Mouse (Mus musculus): ENCODE results near the gene Itk.
"Not testable (repeated sequence)": the region's sequence is repeated elsewhere in the genome, so short reads cannot be mapped to it uniquely, and the experiment has no call there.

The Itk gene

DNA sequence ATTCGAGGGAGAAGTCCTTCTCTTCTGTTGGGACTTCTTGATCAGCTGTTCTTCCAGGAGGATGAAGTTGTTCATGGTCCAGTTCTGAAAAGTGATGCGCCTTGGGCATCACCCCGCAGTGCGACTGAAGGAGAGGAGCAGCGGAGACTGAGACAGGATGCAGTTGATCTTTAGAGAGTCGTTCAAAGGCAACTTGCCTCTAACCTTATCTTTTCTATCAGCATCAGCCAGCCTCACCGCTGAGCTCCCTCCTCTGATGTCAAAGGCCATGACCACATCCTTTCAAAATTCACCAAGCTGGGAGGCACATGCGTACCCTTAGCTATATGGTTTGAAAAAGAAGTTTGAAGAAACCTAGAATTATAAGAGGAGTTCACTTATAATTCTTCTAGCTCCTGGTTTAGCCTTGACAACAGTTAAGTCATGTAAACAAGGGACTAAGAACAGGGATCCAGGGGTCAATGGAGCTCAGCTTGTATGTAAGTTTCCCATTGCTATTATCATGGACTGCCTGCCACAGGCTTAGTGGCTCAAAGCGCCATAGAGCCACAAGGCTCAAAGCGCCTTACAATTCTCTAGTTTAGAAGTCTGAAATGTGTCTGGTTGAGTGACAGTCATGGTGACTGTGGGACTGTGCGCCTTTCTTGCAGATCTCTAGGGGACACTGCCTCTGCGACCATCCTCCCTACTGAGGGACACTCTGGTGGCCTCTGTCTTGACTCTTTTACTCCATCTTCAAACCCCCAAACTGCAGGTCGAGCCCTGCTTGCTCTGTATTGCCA is at the start of gene Itk:
Gene Itk, minus strand, starts transcription at position 180 of the 782 bp plus-strand sequence.
- no peak for ATAC-seq (ENCODE audit: low TSS enrichment)

DNA sequence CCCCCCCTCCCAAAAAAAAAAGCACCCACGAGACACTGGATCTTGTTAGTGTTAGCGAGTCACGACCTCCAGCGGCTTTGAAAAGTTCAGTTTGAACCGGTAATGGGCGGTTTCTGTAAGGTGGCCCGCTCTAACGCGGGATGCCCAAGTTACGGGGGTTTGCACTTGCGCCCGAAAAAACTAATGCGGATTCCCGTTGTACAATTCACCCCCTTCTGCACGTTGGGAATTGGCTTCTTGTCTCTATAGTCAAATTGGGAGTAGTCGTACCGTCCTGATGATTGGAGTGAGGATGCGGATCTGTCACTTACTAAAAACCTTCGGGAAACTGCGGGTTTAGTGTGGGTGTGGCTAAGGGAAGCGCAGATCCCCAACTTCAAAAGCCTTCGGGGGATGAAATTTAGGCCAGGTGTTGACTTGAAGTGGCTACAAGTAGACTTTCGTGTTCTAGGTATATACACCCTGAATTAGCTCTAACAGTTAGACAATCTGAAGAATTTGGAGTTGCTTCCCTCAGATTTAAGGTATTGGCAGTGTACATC is 48.2 kb upstream of the Itk start:
- 0 out of 2 replicates have a peak, but pooled peaks have one; percentile 3 for ATAC-seq (ENCODE audit: low TSS enrichment)

- peak; percentile 100 for ATAC-seq (ENCODE audit: low TSS enrichment)
Measured at GRCm38 (mm10) chr11:46436760-46437458, 47.6 kb upstream of the Itk start, which contains the start of gene Med7. Gene Med7, plus strand, starts transcription at chr11:46436925.

- ATAC-seq (ENCODE audit: low TSS enrichment), result no peak
Measured at GRCm38 (mm10) chr11:46435363-46435762, 46.0 kb upstream of the Itk start.

DNA sequence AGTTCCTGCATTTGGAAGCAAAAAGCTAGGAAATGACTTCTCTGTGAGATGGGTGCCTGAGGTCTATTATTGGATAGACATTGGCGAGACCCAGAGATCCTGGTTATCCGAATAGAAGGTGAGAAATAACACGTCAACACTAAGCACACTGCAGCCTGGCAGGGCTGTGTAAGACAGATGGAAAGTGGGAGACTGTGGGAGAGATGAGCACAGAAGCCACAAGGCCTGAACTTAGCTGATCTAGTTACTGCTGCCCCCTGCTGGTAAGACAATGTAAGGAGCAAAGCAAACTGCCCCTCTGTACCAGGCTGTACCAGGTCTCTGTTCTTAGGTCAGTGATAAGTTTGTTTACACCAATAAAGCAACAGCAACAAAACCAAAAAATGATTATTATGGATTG is 41.8 kb upstream of the Itk start:
- ATAC-seq (ENCODE audit: low TSS enrichment), result peak; percentile 100

DNA sequence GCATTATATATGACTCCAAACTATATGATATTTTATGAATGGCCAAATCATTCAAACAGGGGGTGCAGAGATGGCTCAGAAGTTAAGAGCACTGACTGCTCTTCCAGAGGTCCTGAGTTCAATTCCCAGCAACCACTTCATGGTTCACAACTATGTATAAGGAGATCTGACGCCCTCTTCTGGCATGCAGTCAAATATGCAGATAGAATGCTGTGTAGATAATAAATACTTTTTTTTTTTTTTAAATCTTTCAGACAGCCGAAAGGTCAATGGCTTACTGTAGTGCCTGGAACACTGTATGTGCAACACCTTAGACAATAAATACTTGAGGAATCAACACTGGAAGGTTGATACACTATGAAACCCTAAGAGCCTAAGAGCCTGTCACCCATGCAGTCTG is 40.8 kb upstream of the Itk start:
- ATAC-seq (ENCODE audit: low TSS enrichment), result no peak

DNA sequence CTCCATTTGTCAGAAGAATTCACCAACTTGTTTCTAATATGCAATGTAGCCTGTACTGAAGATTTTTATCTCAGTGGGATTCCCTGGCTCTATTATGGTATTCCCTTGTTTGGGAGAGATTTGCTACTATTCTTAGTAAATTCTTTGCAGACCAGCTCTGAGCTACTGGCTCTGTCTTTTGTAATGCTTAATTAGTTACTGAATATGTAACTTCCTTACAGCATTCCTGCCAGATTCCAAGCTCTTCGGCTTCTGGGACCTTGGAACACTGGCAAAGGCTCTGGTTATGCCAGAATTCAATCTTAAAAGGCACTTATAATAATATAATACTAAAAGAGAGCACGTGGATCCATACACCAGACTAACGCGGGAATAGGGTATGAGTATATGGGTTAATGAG is 38.8 kb upstream of the Itk start:
- ATAC-seq (ENCODE audit: low TSS enrichment), result not testable (repeated sequence)

DNA sequence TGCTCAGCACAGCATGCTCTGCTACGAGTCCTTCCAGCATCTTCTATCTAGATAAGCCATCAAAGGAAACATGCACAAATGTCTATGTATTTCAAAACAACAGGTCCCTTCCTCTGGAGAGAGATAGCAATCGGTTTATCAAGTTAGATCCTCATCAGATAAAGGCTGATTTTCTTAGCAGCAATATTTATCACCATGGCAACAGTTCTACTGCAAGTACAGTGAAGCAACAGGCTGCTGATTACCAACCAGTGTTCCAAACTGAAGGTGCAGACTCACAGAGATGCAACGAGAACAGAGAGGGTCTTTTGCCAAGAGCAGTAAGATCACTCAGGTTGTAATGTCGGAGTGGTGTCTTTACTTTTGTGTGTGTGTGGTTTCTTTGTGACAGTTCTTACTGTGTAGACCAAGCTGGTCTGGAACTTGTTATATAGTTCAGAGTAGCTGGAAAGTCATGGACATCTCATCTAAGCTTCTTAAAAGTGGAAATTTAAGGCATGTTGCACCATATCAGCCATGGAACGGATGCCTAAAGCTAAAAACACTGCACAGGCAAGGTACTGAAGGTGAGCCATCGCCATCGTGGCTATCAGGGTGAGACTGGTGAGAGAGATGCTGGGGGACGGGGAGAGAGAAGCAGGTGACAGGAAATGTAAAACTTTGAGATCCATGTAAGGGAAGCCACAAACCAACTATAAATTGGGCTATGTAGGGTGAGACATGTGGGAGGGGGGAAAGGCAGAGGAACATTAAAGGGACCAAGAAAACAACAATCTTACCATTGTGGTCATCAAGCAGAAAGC is 32.0 kb upstream of the Itk start:
- no peak for ATAC-seq (ENCODE audit: low TSS enrichment)

DNA sequence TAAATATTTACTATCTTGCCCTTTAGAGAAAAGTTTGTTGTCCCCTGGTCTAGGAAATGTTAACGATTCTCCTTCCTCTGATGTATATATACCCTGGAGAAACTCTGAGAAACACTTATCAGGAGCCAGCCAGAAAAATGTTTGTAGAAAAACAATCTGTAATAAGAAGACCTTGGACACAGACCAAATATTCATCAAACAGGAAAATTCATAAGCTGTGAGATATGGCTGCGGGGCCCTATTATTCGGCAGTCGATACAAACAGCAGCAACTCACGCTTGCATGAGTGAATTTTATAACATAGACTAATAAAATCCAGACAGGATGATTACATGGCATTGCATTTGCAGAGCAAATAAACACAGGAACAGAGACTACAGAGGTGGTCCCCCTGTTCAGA is 29.5 kb upstream of the Itk start:
- ATAC-seq (ENCODE audit: low TSS enrichment), result no peak

DNA sequence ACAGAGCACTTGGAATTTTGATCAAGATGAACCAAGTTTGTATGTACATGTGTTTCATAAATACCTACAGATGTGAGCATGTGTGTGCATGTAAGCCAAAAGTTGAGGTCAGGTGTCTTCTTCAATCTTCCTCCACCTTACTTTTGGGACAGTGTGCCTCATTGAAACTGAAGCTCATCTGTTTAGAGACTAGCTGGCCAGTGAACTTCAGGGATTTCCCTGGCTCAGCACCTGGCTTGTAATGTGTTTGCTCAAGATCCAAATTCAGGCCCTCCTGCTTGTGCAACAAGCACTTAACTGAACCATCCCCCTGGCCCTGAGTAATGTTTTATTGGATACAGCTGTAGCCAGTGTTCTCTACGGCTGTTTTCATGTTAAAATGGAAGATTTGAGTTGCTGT is 29.1 kb upstream of the Itk start:
- ATAC-seq (ENCODE audit: low TSS enrichment), result no peak

- ATAC-seq (ENCODE audit: low TSS enrichment), result no peak
Measured at GRCm38 (mm10) chr11:46410018-46410563, 20.8 kb upstream of the Itk start.

GRCm38 (mm10) chr11:46406721-46407120 is 17.4 kb upstream of the Itk start:
- ATAC-seq (ENCODE audit: low TSS enrichment), result no peak

DNA sequence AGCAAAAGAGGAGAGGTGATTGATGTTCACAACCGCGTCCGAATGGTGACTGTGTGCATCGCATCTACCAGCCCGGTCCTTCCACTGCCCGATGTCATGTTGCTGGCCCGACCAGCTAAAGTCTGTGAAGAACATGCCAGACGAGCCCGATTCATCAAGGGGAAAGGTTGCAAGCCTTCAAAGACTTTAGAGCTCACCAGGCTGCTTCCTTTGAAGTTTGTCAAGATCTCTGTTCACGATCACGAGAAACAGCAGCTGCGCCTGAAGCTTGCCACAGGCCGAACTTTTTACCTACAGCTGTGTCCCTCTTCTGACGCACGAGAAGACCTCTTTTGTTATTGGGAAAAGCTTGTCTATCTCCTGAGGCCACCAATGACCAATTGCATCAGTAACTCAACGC is 15.7 kb upstream of the Itk start:
- ATAC-seq (ENCODE audit: low TSS enrichment), result no peak

GRCm38 (mm10) chr11:46401555-46401954 is 12.2 kb upstream of the Itk start:
- ATAC-seq (ENCODE audit: low TSS enrichment), result no peak

DNA sequence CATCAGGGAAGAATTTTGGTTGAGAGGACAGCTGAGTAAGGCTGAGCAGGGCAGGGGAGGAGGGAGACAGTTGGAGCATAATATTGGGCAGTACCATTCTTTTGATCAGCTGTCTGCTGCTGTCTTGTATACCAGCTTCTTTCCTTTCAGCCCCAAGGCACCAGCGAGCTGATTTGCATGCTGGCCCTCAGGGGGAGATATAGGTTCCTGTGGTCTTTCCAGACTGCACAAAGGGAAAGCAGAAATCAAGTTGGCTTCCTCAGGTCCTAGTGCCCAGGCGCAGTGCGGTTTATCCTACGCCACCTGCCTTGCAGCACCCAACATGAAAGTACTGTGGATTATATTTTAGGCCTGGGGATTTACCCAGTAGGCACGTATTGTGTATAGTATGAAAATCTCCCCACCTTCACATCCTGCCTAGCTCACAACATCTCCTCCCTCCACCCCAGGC is 9.6 kb upstream of the Itk start:
- no peak for ATAC-seq (ENCODE audit: low TSS enrichment)

- ATAC-seq (ENCODE audit: low TSS enrichment), result no peak
Measured at GRCm38 (mm10) chr11:46398473-46398872, 9.2 kb upstream of the Itk start.

- ATAC-seq (ENCODE audit: low TSS enrichment), result no peak
Measured at GRCm38 (mm10) chr11:46397900-46398299, 8.6 kb upstream of the Itk start.

GRCm38 (mm10) chr11:46396860-46397179 is 7.5 kb upstream of the Itk start:
- ATAC-seq (ENCODE audit: low TSS enrichment), result peak; percentile 86

- ATAC-seq (ENCODE audit: low TSS enrichment), result no peak
Measured at GRCm38 (mm10) chr11:46396167-46396859, 7.0 kb upstream of the Itk start, which contains the start of gene Fam71b. Gene Fam71b, plus strand, starts transcription at chr11:46396559.

- no peak for ATAC-seq (ENCODE audit: low TSS enrichment)
Measured at GRCm38 (mm10) chr11:46395698-46396097, 6.4 kb upstream of the Itk start.

DNA sequence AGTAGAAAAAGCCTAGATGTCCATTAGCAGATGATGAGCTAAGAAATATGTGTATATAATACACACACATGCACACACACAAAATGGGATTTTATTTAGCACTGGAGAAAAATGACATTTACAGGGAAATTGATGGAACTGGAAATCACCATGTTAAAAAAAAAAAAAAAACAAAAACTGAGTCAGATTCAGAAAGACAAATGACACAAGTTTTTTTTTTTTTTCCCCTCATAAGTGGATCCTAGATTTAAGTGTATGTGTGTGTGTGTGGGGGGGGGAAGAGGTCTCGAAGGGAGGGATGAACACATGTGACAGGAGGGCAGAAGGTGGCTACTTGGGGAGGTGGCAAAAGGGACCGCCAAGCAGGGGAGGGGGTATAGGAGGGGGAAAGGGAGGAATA is 5.8 kb upstream of the Itk start:
- no peak for ATAC-seq (ENCODE audit: low TSS enrichment)

Data from frontal cortex, adult (tissue).